11 mouse cellular contexts compared by ENCODE assay signal in the genomic region with DNA sequence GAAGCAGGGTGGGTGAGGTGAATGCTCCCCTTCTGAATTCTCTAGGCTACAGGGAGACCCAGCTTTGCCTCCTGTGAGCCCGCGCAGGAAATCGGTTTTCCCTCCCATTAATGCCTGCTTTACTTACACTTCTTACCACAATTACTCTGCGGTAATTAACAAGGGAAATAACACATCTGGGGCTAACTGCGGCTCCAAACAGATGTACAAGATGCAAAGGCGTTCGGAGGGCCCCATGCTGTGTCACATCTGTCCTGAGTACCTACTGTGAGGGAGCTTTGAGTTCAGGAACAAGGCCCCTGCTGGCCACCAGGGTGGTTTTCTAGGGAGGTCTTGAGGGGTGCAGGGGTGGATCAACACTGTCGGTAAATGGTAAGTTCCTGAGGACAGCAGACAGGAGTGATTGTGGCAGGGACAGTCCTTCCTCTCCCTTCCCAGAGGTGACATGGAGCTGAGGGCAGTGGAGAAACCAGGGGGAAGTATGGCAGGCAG.
A peak's percentile ranks its signal among the peaks of the same experiment; 100 is the strongest.
DNase-seq lines count a peak whose midpoint lies in the region; ATAC-seq lines count a peak whose summit lies in the region.
"Had no signal": no experiment of that assay in that cellular context is flagged by ENCODE, and none has a peak within 500 bp of the region (broad histone marks: within the 10 kb centered on the region; RNA-seq: fewer than 3 reads in every experiment).

No protein-coding gene starts in this region.

- ATAC-seq in kidney, embryonic 15.5 days (replicated peaks; ENCODE audit: low FRiP score): no peak
- no peak for ATAC-seq in embryonic facial prominence, embryonic 14.5 days (ENCODE audit: low read depth)
- ATAC-seq in hindbrain, embryonic 15.5 days (ENCODE audit: low FRiP score, low read depth): no peak
- peak; percentile 22 for ATAC-seq in midbrain, embryonic 15.5 days (replicated peaks)
- ATAC-seq: Patski had no signal

- H3K4me3 ChIP-seq in kidney, embryonic 15.5 days (replicated peaks): no peak overlapping the region
- H3K4me3 ChIP-seq in embryonic facial prominence, embryonic 14.5 days (ENCODE audit: low read depth, low read length): no peak overlapping the region
- H3K4me3 ChIP-seq in hindbrain, embryonic 15.5 days: peak overlapping the region; percentile 40
- H3K4me3 ChIP-seq in midbrain, embryonic 15.5 days: peak overlapping the region; percentile 41

- peaks cover 10% of the 10 kb centered on the region for H3K4me1 ChIP-seq in kidney, embryonic 15.5 days
- H3K4me1 ChIP-seq in embryonic facial prominence, embryonic 14.5 days (ENCODE audit: control insufficient read depth, insufficient read depth, low read length): peaks cover 5% of the 10 kb centered on the region; the same call in 1 of the 2 replicates
- peaks cover 16% of the 10 kb centered on the region for H3K4me1 ChIP-seq in hindbrain, embryonic 15.5 days (replicated peaks)
- H3K4me1 ChIP-seq in midbrain, embryonic 15.5 days: peaks cover 9% of the 10 kb centered on the region
- H3K4me1 ChIP-seq: liver, embryonic 15.5 days had no signal

- WGBS in kidney, embryonic 15.5 days: 35% methylated on average over 8 of the region's 8 CpGs
- 35% methylated on average over 8 of the region's 8 CpGs for WGBS in embryonic facial prominence, embryonic 14.5 days
- 23% methylated on average over 8 of the region's 8 CpGs for WGBS in hindbrain, embryonic 15.5 days
- WGBS in midbrain, embryonic 15.5 days: 35% methylated on average over 8 of the region's 8 CpGs

- no peaks in the 10 kb centered on the region for H3K9me3 ChIP-seq in kidney, embryonic 15.5 days (replicated peaks)
- no peaks in the 10 kb centered on the region for H3K9me3 ChIP-seq in embryonic facial prominence, embryonic 14.5 days (ENCODE audit: control insufficient read depth, low read length)
- no peaks in the 10 kb centered on the region for H3K9me3 ChIP-seq in hindbrain, embryonic 15.5 days
- H3K9me3 ChIP-seq in midbrain, embryonic 15.5 days: no peaks in the 10 kb centered on the region
- H3K9me3 ChIP-seq: liver, embryonic 15.5 days had no signal

- H3K9ac ChIP-seq in kidney, embryonic 15.5 days: no peak overlapping the region
- no peak overlapping the region for H3K9ac ChIP-seq in embryonic facial prominence, embryonic 14.5 days (ENCODE audit: low read depth, low read length)
- no peak overlapping the region for H3K9ac ChIP-seq in hindbrain, embryonic 15.5 days
- peak overlapping the region; percentile 3; the same call in 1 of the 2 replicates for H3K9ac ChIP-seq in midbrain, embryonic 15.5 days
- H3K9ac ChIP-seq: liver, embryonic 15.5 days had no signal

- H3K36me3 ChIP-seq in kidney, embryonic 15.5 days: no peaks in the 10 kb centered on the region
- no peaks in the 10 kb centered on the region for H3K36me3 ChIP-seq in embryonic facial prominence, embryonic 14.5 days (ENCODE audit: control insufficient read depth, insufficient read depth, low read length)
- H3K36me3 ChIP-seq in hindbrain, embryonic 15.5 days: no peaks in the 10 kb centered on the region
- no peaks in the 10 kb centered on the region for H3K36me3 ChIP-seq in midbrain, embryonic 15.5 days (replicated peaks)
- H3K36me3 ChIP-seq: liver, embryonic 15.5 days had no signal

- peak overlapping the region; percentile 72 for H3K4me2 ChIP-seq in kidney, embryonic 15.5 days
- H3K4me2 ChIP-seq in embryonic facial prominence, embryonic 14.5 days (ENCODE audit: low read depth, low read length): 0 out of 2 replicates have a peak overlapping the region, but pooled peaks have one; percentile 72
- peak overlapping the region; percentile 70 for H3K4me2 ChIP-seq in hindbrain, embryonic 15.5 days
- peak overlapping the region; percentile 66 for H3K4me2 ChIP-seq in midbrain, embryonic 15.5 days

- no peak for DNase-seq in kidney, postnatal 14 days
- DNase-seq in embryonic facial prominence, embryonic 14.5 days (ENCODE audit: low spot score): no peak
- no peak for DNase-seq in layer of hippocampus, postnatal 14 days (ENCODE audit: low spot score in 2 of 2)
- DNase-seq in spleen, postnatal 36 days (ENCODE audit: low spot score in 2 of 2): no peak
- DNase-seq in kidney, adult 18-20 months: no peak
- DNase-seq: retina, postnatal 1 day had no signal

- H3K27me3 ChIP-seq in kidney, embryonic 15.5 days: no peaks in the 10 kb centered on the region; the same call in 1 of the 2 replicates
- H3K27me3 ChIP-seq in embryonic facial prominence, embryonic 14.5 days (replicated peaks; ENCODE audit: control insufficient read depth, insufficient read depth, low read length): no peaks in the 10 kb centered on the region; the same call in 1 of the 2 replicates
- H3K27me3 ChIP-seq in hindbrain, embryonic 15.5 days: no peaks in the 10 kb centered on the region
- no peaks in the 10 kb centered on the region for H3K27me3 ChIP-seq in midbrain, embryonic 15.5 days (replicated peaks)

- H3K27ac ChIP-seq in kidney, embryonic 15.5 days: no peak overlapping the region
- H3K27ac ChIP-seq in embryonic facial prominence, embryonic 14.5 days (replicated peaks; ENCODE audit: low read depth, low read length): no peak overlapping the region
- peak overlapping the region; percentile 53; the same call in 1 of the 2 replicates for H3K27ac ChIP-seq in hindbrain, embryonic 15.5 days (replicated peaks)
- H3K27ac ChIP-seq in midbrain, embryonic 15.5 days: no peak overlapping the region
- H3K27ac ChIP-seq: liver, embryonic 15.5 days had no signal

Comparison
In these comparisons a context has a peak if more than half of its experiments do, and no peak if none do; other contexts are left out.
1. H3K4me3 ChIP-seq: peak in hindbrain, embryonic 15.5 days (single experiment) and midbrain, embryonic 15.5 days (single experiment); none in kidney, embryonic 15.5 days (single experiment) and embryonic facial prominence, embryonic 14.5 days (single experiment).
2. Peak in every context shown above with its lines, with median percentiles within 50 percentile points of each other: H3K4me2 ChIP-seq.